Comparison of ENCODE assay signal across 16 mouse cellular contexts in genomic region chr5:115058584-115059297, GRCm38 (mm10). TPM values are rescaled to one million over a fixed set of nuclear protein-coding genes. Genes with fewer than 3 reads are reported as not detected.
DNase-seq lines count a peak whose midpoint lies in the region; ATAC-seq and TF ChIP-seq lines count a peak whose summit lies in the region.
"Had no signal": no experiment of that assay in that cellular context is flagged by ENCODE, and none has a peak within 500 bp of the region (broad histone marks: within the 10 kb centered on the region; RNA-seq: fewer than 3 reads in every experiment).

No protein-coding gene starts in this region.

- WGBS in lung, postnatal 0 days = 76% methylated on average over 7 of the region's 7 CpGs
- 9% methylated on average over 7 of the region's 7 CpGs for WGBS in liver, embryonic 12.5 days (ENCODE audit: insufficient replicate concordance)
- 82% methylated on average over 7 of the region's 7 CpGs for WGBS in hindbrain, embryonic 14.5 days

- no peak for ATAC-seq in lung, postnatal 0 days
- peak; percentile 84 for ATAC-seq in liver, embryonic 12.5 days
- no peak for ATAC-seq in hindbrain, embryonic 14.5 days (ENCODE audit: low FRiP score)
- ATAC-seq: hindbrain, embryonic 16.5 days had no signal

- no peaks in the 10 kb centered on the region for H3K27me3 ChIP-seq in lung, postnatal 0 days (replicated peaks; ENCODE audit: insufficient read depth, low read length)
- H3K27me3 ChIP-seq in liver, embryonic 12.5 days (replicated peaks) = no peaks in the 10 kb centered on the region
- no peaks in the 10 kb centered on the region for H3K27me3 ChIP-seq in splenic B cell, adult 2 months (ENCODE audit: control insufficient read depth, insufficient read depth, low read length, poor library complexity, severe bottlenecking)
- H3K27me3 ChIP-seq in hindbrain, embryonic 14.5 days (ENCODE audit: control insufficient read depth, insufficient read depth, low read length) = no peaks in the 10 kb centered on the region

- no peak for TF ChIP-seq EP300 in lung, postnatal 0 days (IDR thresholded peaks at IDR 0.05)

- no peak for TF ChIP-seq CTCF in lung, postnatal 0 days (IDR thresholded peaks at IDR 0.05)

- H3K9ac ChIP-seq in lung, postnatal 0 days (replicated peaks; ENCODE audit: low read depth) = no peak overlapping the region
- peak overlapping the region; percentile 58 for H3K9ac ChIP-seq in liver, embryonic 12.5 days
- no peak overlapping the region for H3K9ac ChIP-seq in hindbrain, embryonic 14.5 days

- H3K9me3 ChIP-seq in lung, postnatal 0 days (ENCODE audit: low read length) = no peaks in the 10 kb centered on the region
- H3K9me3 ChIP-seq in liver, embryonic 12.5 days (replicated peaks) = 0 out of 2 replicates have a peak, but pooled peaks cover 3% of the 10 kb centered on the region
- no peaks in the 10 kb centered on the region for H3K9me3 ChIP-seq in hindbrain, embryonic 14.5 days (ENCODE audit: control insufficient read depth, low read length)

- no peak overlapping the region for H3K4me3 ChIP-seq in lung, postnatal 0 days (ENCODE audit: low read depth, low read length)
- peak overlapping the region; percentile 21; the same call in 1 of the 2 replicates for H3K4me3 ChIP-seq in liver, embryonic 12.5 days
- no peak overlapping the region for H3K4me3 ChIP-seq in hindbrain, embryonic 14.5 days (replicated peaks; ENCODE audit: low read length)
- H3K4me3 ChIP-seq: myocyte had no signal

- H3K4me2 ChIP-seq in lung, postnatal 0 days (replicated peaks; ENCODE audit: low read depth, low read length) = no peak overlapping the region
- H3K4me2 ChIP-seq in liver, embryonic 12.5 days = peak overlapping the region; percentile 60
- no peak overlapping the region for H3K4me2 ChIP-seq in hindbrain, embryonic 14.5 days (replicated peaks)

- DNase-seq in lung, postnatal 0 days (ENCODE audit: low spot score) = peak; percentile 30
- DNase-seq in lung, postnatal 4 days = no peak
- DNase-seq in c-Kit-negative CD71-positive TER-119-positive erythroid progenitor cells, embryonic 14.5 days (ENCODE audit: low read depth, low spot score) = peak; percentile 42
- DNase-seq in splenic B cell, adult 2 months (ENCODE audit: low read depth, low spot score) = peak; percentile 61
- no peak for DNase-seq in cerebellum, postnatal 4 days (ENCODE audit: low spot score in 2 of 2)
- no peak for DNase-seq in hindbrain, embryonic 14.5 days (ENCODE audit: low spot score)
- no peak for DNase-seq in urinary bladder, postnatal 25 days (ENCODE audit: low spot score)
- DNase-seq: cerebellum, adult 18-20 months; kidney, postnatal 36 days; lung, postnatal 10 days; retina, postnatal 1 day had no signal

- peaks cover 2% of the 10 kb centered on the region; the same call in 1 of the 2 replicates for H3K4me1 ChIP-seq in lung, postnatal 0 days (ENCODE audit: insufficient read depth, low read depth, low read length)
- H3K4me1 ChIP-seq in liver, embryonic 12.5 days = peaks cover 96% of the 10 kb centered on the region
- H3K4me1 ChIP-seq in hindbrain, embryonic 14.5 days (replicated peaks; ENCODE audit: control insufficient read depth, insufficient read depth, low read length) = no peaks in the 10 kb centered on the region; the same call in 1 of the 2 replicates

- H3K36me3 ChIP-seq in lung, postnatal 0 days (ENCODE audit: insufficient read depth, low read length) = no peaks in the 10 kb centered on the region; the same call in 1 of the 2 replicates
- peaks cover 26% of the 10 kb centered on the region for H3K36me3 ChIP-seq in liver, embryonic 12.5 days
- peaks cover 2% of the 10 kb centered on the region; the same call in 1 of the 2 replicates for H3K36me3 ChIP-seq in splenic B cell, adult 2 months (ENCODE audit: control insufficient read depth, insufficient read depth, low read length, poor library complexity, severe bottlenecking)
- H3K36me3 ChIP-seq in hindbrain, embryonic 14.5 days (replicated peaks; ENCODE audit: control insufficient read depth, insufficient read depth) = 0 out of 2 replicates have a peak, but pooled peaks cover under 1% of the 10 kb centered on the region

- H3K27ac ChIP-seq in lung, postnatal 0 days (ENCODE audit: low read length) = no peak overlapping the region
- H3K27ac ChIP-seq in liver, embryonic 12.5 days = peak overlapping the region; percentile 92
- H3K27ac ChIP-seq in hindbrain, embryonic 14.5 days = no peak overlapping the region

RNA-seq across cellular contexts. Expression of gene Gm10401, which starts 39.4 kb away (rescaled TPM):
- polyA plus RNA-seq in lung, postnatal 0 days (2015; fragmentation: Nextera tagmentation; extraction: Ambion mirVana) = 32.4 and 32.5 TPM in 2 replicates
- polyA plus RNA-seq in liver, embryonic 12.5 days (2016; fragmentation: Nextera tagmentation; extraction: Ambion mirVana) = 12.2 and 15.1 TPM in 2 replicates
- 49.1 and 53.0 TPM in 2 replicates for polyA plus RNA-seq in hindbrain, embryonic 14.5 days (2014; fragmentation: Nextera tagmentation; extraction: Ambion mirVana)
- polyA plus RNA-seq: frontal cortex, adult 2 months; testis, adult 2 months had no signal

RNA-seq across cellular contexts. Expression of gene Sppl3, which starts 47.8 kb away (rescaled TPM):
- 16.6 and 22.8 TPM in 2 replicates for polyA plus RNA-seq in lung, postnatal 0 days (2015; fragmentation: Nextera tagmentation; extraction: Ambion mirVana)
- 19.3 and 23.7 TPM in 2 replicates for polyA plus RNA-seq in liver, embryonic 12.5 days (2016; fragmentation: Nextera tagmentation; extraction: Ambion mirVana)
- 30.1 and 31.5 TPM in 2 replicates for polyA plus RNA-seq in hindbrain, embryonic 14.5 days (2014; fragmentation: Nextera tagmentation; extraction: Ambion mirVana)

Comparison
In these comparisons a context has a peak if more than half of its experiments do, and no peak if none do; other contexts are left out.
1. DNase-seq: peak in lung, postnatal 0 days (single experiment), c-Kit-negative CD71-positive TER-119-positive erythroid progenitor cells, embryonic 14.5 days (single experiment) and splenic B cell, adult 2 months (single experiment); none in lung, postnatal 4 days (0 of 2), cerebellum, postnatal 4 days (0 of 2), hindbrain, embryonic 14.5 days (single experiment) and urinary bladder, postnatal 25 days (single experiment).